Mouse (Mus musculus) G1E (cell line): ENCODE measurements around the gene Tapbp. TPM values are rescaled to one million over a fixed set of nuclear protein-coding genes. Genes with fewer than 3 reads are reported as not detected.
A peak's percentile ranks its signal among the peaks of the same experiment; 100 is the strongest.
"Not testable (repeated sequence)": the region's sequence is repeated elsewhere in the genome, so short reads cannot be mapped to it uniquely, and the experiment has no call there.

ENCODE experiments used
- ATAC-seq: 2 replicates; pipeline ENCODE4 v1.8.0; 2016; ENCODE audit warnings: mild to moderate bottlenecking; ENCODE audit not compliant: insufficient number of reproducible peaks, poor library complexity, low FRiP score, severe bottlenecking; ENCODE audit errors: extremely low read depth
- DNase-seq: peaks from one replicate; pipeline ENCODE4 v3.0.0; 2012; ENCODE audit warnings: low spot score
- H3K27me3 ChIP-seq: 2 replicates; pipeline ENCODE4 v1.6.1; 2012; ENCODE audit warnings: mild to moderate bottlenecking, low read length, inconsistent platforms; ENCODE audit not compliant: insufficient read depth
- H3K36me3 ChIP-seq: replicated peaks from 2 replicates; pipeline ENCODE3; 2012; ENCODE audit warnings: mild to moderate bottlenecking, inconsistent platforms
- H3K4me1 ChIP-seq: 2 replicates; pipeline ENCODE4 v1.6.1; 2012; ENCODE audit warnings: low read depth, low read length, inconsistent platforms, mixed read lengths; ENCODE audit not compliant: insufficient read depth
- H3K4me3 ChIP-seq: 2 replicates; pipeline ENCODE4 v1.5.1; 2012; ENCODE audit warnings: low read depth, mild to moderate bottlenecking, inconsistent platforms, low read length, moderate library complexity, mixed read lengths
- H3K9me3 ChIP-seq: replicated peaks from 2 replicates; pipeline ENCODE4 v1.6.1; 2012; ENCODE audit warnings: inconsistent platforms
- CTCF ChIP-seq: IDR thresholded peaks from 2 replicates; pipeline ENCODE4 v1.5.1; 2012; ENCODE audit warnings: low read depth, low read length, inconsistent platforms, mixed read lengths
- GATA1 ChIP-seq: IDR thresholded peaks from 2 replicates; pipeline ENCODE4 v1.6.1; 2012; ENCODE audit warnings: borderline replicate concordance, low read length, inconsistent platforms, mixed read lengths
- GATA2 ChIP-seq: IDR thresholded peaks from 2 replicates; pipeline ENCODE4 v1.6.1; 2012; ENCODE audit warnings: low read depth, low read length, inconsistent platforms, borderline replicate concordance
- POLR2AphosphoS5 ChIP-seq: IDR thresholded peaks from 2 replicates; pipeline ENCODE4 v1.6.1; 2012; ENCODE audit warnings: low read depth, low read length, inconsistent platforms; ENCODE audit not compliant: insufficient replicate concordance
- TAL1 ChIP-seq: conservative IDR thresholded peaks from 2 replicates; pipeline ENCODE4 v1.6.1; 2012; ENCODE audit warnings: low read depth, low read length, inconsistent platforms, mixed read lengths
- polyA plus RNA-seq: library from polyadenylated mRNA; stranded (reverse); fragments of >175 nt; gene quantifications from 2 replicates; pipeline ENCODE4 v1.2.3, GENCODE M21; 2012
- total RNA-seq, 2 experiments: library from RNA; stranded (forward) in 1 of 2; stranded (reverse) in 1 of 2; fragments of 200-1000 nt in 1 of 2; fragments of >200 nt in 1 of 2; fragmentation: Nextera tagmentation in 1 of 2; gene quantifications; 2 replicates each; pipeline ENCODE4 v1.2.3; 2014 to 2017

Gene Tapbp
- total and polyA plus RNA-seq, 3 experiments = 17.0 to 142 (median 43.0) TPM

GRCm38 (mm10) chr17:33947430-33948089 lies 31.9 kb downstream of the Tapbp start:
- no peaks in the 10 kb centered on the region for H3K9me3 ChIP-seq
- peaks cover 71% of the 10 kb centered on the region for H3K4me1 ChIP-seq
- TF ChIP-seq GATA1 = no peak
- no peak for TF ChIP-seq GATA2
- TF ChIP-seq POLR2AphosphoS5 = no peak
- no peak for TF ChIP-seq TAL1
- no peak for TF ChIP-seq CTCF
- no peaks in the 10 kb centered on the region for H3K27me3 ChIP-seq
- no peak overlapping the region for H3K4me3 ChIP-seq
- ATAC-seq = no peak
- DNase-seq = no peak
- H3K36me3 ChIP-seq = peaks cover 97% of the 10 kb centered on the region

GRCm38 (mm10) chr17:33948090-33948904 lies 32.6 kb downstream of the Tapbp start:
- DNase-seq (no peak), ATAC-seq (no peak)
- no peaks in the 10 kb centered on the region for H3K27me3 ChIP-seq
- peaks cover 97% of the 10 kb centered on the region for H3K36me3 ChIP-seq
- H3K4me3 ChIP-seq = no peak overlapping the region; the same call in 1 of the 2 replicates
- H3K4me1 ChIP-seq = peaks cover 71% of the 10 kb centered on the region
- TF ChIP-seq GATA1 (no peak), POLR2AphosphoS5 (no peak), CTCF (no peak)
- H3K9me3 ChIP-seq = no peaks in the 10 kb centered on the region

- H3K4me1 ChIP-seq = peaks cover 70% of the 10 kb centered on the region
- H3K4me3 ChIP-seq = no peak overlapping the region; the same call in 1 of the 2 replicates
- DNase-seq = no peak
- H3K36me3 ChIP-seq = peaks cover 98% of the 10 kb centered on the region
- H3K9me3 ChIP-seq = no peaks in the 10 kb centered on the region
- no peak for TF ChIP-seq GATA2
- TF ChIP-seq CTCF = no peak
- TF ChIP-seq TAL1 = no peak
- TF ChIP-seq GATA1 = no peak
- TF ChIP-seq POLR2AphosphoS5 = no peak
- ATAC-seq = no peak
- H3K27me3 ChIP-seq = no peaks in the 10 kb centered on the region
Measured at GRCm38 (mm10) chr17:33948905-33949537, 33.3 kb downstream of the Tapbp start.

GRCm38 (mm10) chr17:33950131-33950625 lies 34.5 kb downstream of the Tapbp start:
- no peak for ATAC-seq
- H3K27me3 ChIP-seq = no peaks in the 10 kb centered on the region
- peaks cover 64% of the 10 kb centered on the region for H3K4me1 ChIP-seq
- H3K36me3 ChIP-seq = peaks cover 98% of the 10 kb centered on the region
- no peak for TF ChIP-seq TAL1
- no peak for TF ChIP-seq GATA2
- no peak for TF ChIP-seq GATA1
- no peak for TF ChIP-seq POLR2AphosphoS5
- no peak for DNase-seq
- H3K9me3 ChIP-seq = no peaks in the 10 kb centered on the region
- H3K4me3 ChIP-seq = peak overlapping the region; percentile 93; the same call in 1 of the 2 replicates

- ATAC-seq (peak; percentile 50), DNase-seq (peak; percentile 56)
- H3K4me1 ChIP-seq = peaks cover 64% of the 10 kb centered on the region
- peaks cover 88% of the 10 kb centered on the region for H3K36me3 ChIP-seq
- H3K27me3 ChIP-seq = no peaks in the 10 kb centered on the region
- no peaks in the 10 kb centered on the region for H3K9me3 ChIP-seq
- H3K4me3 ChIP-seq = peak within 1 kb of the TSS; percentile 93
- TF ChIP-seq POLR2AphosphoS5 = peak; percentile 97
- TF ChIP-seq GATA1 = no peak
Measured at GRCm38 (mm10) chr17:33951021-33951946, 35.6 kb downstream of the Tapbp start, which contains the start of gene B3galt4. TSS of gene B3galt4 (minus strand) at chr17:33951488.

GRCm38 (mm10) chr17:33952015-33952414 lies 36.3 kb downstream of the Tapbp start:
- Histone ChIP-seq H3K36me3 (peaks cover 81% of the 10 kb centered on the region), H3K4me1 (peaks cover 69% of the 10 kb centered on the region), H3K4me3 (peak overlapping the region; percentile 93)
- not testable (repeated sequence) for ATAC-seq, H3K27me3 ChIP-seq, H3K9me3 ChIP-seq, DNase-seq
